Mouse (Mus musculus) thymus, adult 2 months (tissue): ENCODE measurements at regions not wholly inside any gene's neighbourhood (a gene's known extent, or its start where the extent isn't known, plus 50 kb on each side); places are given as distances from the start of the nearest gene placed in this dataset.

Experiments used
- DNase-seq: peaks from one replicate; pipeline ENCODE4 v3.0.0; 2021
- H3K27ac ChIP-seq: fragments of 200-500 bp; 2 replicates; pipeline ENCODE4 v1.5.1; 2012; ENCODE audit warnings: low read length, control low read depth; ENCODE audit not compliant: control insufficient read depth, insufficient read depth
- H3K27me3 ChIP-seq: fragments of 200-500 bp; 2 replicates; pipeline ENCODE4 v1.6.1; 2012; ENCODE audit warnings: mild to moderate bottlenecking, low read length, moderate library complexity, mixed read lengths; ENCODE audit not compliant: control insufficient read depth, insufficient read depth
- H3K36me3 ChIP-seq: fragments of 200-500 bp; 2 replicates; pipeline ENCODE4 v1.6.1; 2012; ENCODE audit warnings: mild to moderate bottlenecking, low read length, moderate library complexity; ENCODE audit not compliant: control insufficient read depth, insufficient read depth
- H3K4me1 ChIP-seq: fragments of 200-500 bp; replicated peaks from 2 replicates; pipeline ENCODE4 v1.6.1; 2012; ENCODE audit warnings: low read length; ENCODE audit not compliant: control insufficient read depth, insufficient read depth
- H3K4me3 ChIP-seq: fragments of 200-500 bp; 2 replicates; pipeline ENCODE4 v1.5.1; 2012; ENCODE audit warnings: mild to moderate bottlenecking, low read length, control low read depth, moderate library complexity; ENCODE audit not compliant: control insufficient read depth, insufficient read depth
- CTCF ChIP-seq: fragments of 200-500 bp; IDR thresholded peaks from 2 replicates; pipeline ENCODE4 v1.5.1; 2012; ENCODE audit warnings: mild to moderate bottlenecking, control low read depth, low read length, moderate library complexity, borderline replicate concordance; ENCODE audit not compliant: control insufficient read depth, poor library complexity, insufficient read depth; ENCODE audit errors: extremely low read depth
- POLR2A ChIP-seq: fragments of 200-500 bp; IDR thresholded peaks from 2 replicates; pipeline ENCODE4 v1.6.1; 2012; ENCODE audit warnings: mild to moderate bottlenecking, low read length, control low read depth, moderate library complexity; ENCODE audit not compliant: control insufficient read depth, poor library complexity, insufficient read depth; ENCODE audit errors: extremely low read depth
- WGBS: fragments of 180-500 bp; shearing (Covaris S2); methylation state at CpG from one replicate; pipeline ENCODE4 v1.1.7; 2018; 5-methylcytosine and 5-hydroxymethylcytosine counted together

GRCm38 (mm10) chr1:61306296-61306695, 328.6 kb downstream of the Icos start:
- Histone ChIP-seq H3K27ac (no peak overlapping the region), H3K27me3 (no peaks in the 10 kb centered on the region), H3K4me3 (no peak overlapping the region), H3K4me1 (no peaks in the 10 kb centered on the region), H3K36me3 (no peaks in the 10 kb centered on the region)
- TF ChIP-seq CTCF: no peak
- no peak for TF ChIP-seq POLR2A
- DNase-seq: no peak
- WGBS: 96% methylated on average over 8 of the region's 8 CpGs

- H3K36me3 ChIP-seq: no peaks in the 10 kb centered on the region
- H3K4me3 ChIP-seq: no peak overlapping the region
- H3K4me1 ChIP-seq: no peaks in the 10 kb centered on the region
- 90% methylated on average over 1 of the region's 1 CpGs for WGBS
- no peak for DNase-seq
- H3K27ac ChIP-seq: no peak overlapping the region
- TF ChIP-seq POLR2A: no peak
- TF ChIP-seq CTCF: no peak
- no peaks in the 10 kb centered on the region for H3K27me3 ChIP-seq
Measured at GRCm38 (mm10) chr1:61309563-61309962, 329.1 kb upstream of the Pard3b start.

GRCm38 (mm10) chr1:61310063-61310760, 328.4 kb upstream of the Pard3b start:
- no peaks in the 10 kb centered on the region for H3K27me3 ChIP-seq
- WGBS: 96% methylated on average over 3 of the region's 3 CpGs
- TF ChIP-seq CTCF (no peak), POLR2A (no peak)
- no peaks in the 10 kb centered on the region for H3K4me1 ChIP-seq
- no peaks in the 10 kb centered on the region for H3K36me3 ChIP-seq
- H3K4me3 ChIP-seq: no peak overlapping the region
- H3K27ac ChIP-seq: no peak overlapping the region
- no peak for DNase-seq

GRCm38 (mm10) chr1:61310761-61311090, 327.9 kb upstream of the Pard3b start:
- no peaks in the 10 kb centered on the region for H3K36me3 ChIP-seq
- no peaks in the 10 kb centered on the region for H3K4me1 ChIP-seq
- H3K4me3 ChIP-seq: no peak overlapping the region
- no peak overlapping the region for H3K27ac ChIP-seq
- TF ChIP-seq CTCF: no peak
- TF ChIP-seq POLR2A: no peak
- no peak for DNase-seq
- 85% methylated on average over 2 of the region's 2 CpGs for WGBS
- H3K27me3 ChIP-seq: no peaks in the 10 kb centered on the region

- Histone ChIP-seq H3K4me3 (no peak overlapping the region), H3K27ac (no peak overlapping the region), H3K27me3 (no peaks in the 10 kb centered on the region), H3K4me1 (no peaks in the 10 kb centered on the region), H3K36me3 (no peaks in the 10 kb centered on the region)
- TF ChIP-seq POLR2A (no peak), CTCF (no peak)
- 94% methylated on average over 4 of the region's 4 CpGs for WGBS
- DNase-seq: no peak
Measured at GRCm38 (mm10) chr1:61313196-61313595, 325.4 kb upstream of the Pard3b start.

- TF ChIP-seq CTCF (no peak), POLR2A (no peak)
- Histone ChIP-seq H3K4me3 (no peak overlapping the region), H3K4me1 (no peaks in the 10 kb centered on the region), H3K27me3 (no peaks in the 10 kb centered on the region), H3K36me3 (no peaks in the 10 kb centered on the region), H3K27ac (no peak overlapping the region)
- 89% methylated on average over 4 of the region's 4 CpGs for WGBS
- no peak for DNase-seq
Measured at GRCm38 (mm10) chr1:61316261-61316660, 322.4 kb upstream of the Pard3b start.

GRCm38 (mm10) chr1:61316736-61317135, 321.9 kb upstream of the Pard3b start:
- Histone ChIP-seq H3K4me3 (no peak overlapping the region), H3K27ac (no peak overlapping the region), H3K4me1 (no peaks in the 10 kb centered on the region), H3K36me3 (no peaks in the 10 kb centered on the region), H3K27me3 (no peaks in the 10 kb centered on the region)
- TF ChIP-seq CTCF (no peak), POLR2A (no peak)
- WGBS: 86% methylated on average over 2 of the region's 2 CpGs
- no peak for DNase-seq
